Mouse (Mus musculus): ENCODE measurements around the gene Anp32e. TPM values are rescaled to one million over a fixed set of nuclear protein-coding genes. Genes with fewer than 3 reads are reported as not detected.

Gene Anp32e
- polyA plus RNA-seq, 2 experiments: 39.5 to 104 TPM

- H3K4me1 ChIP-seq (replicated peaks; ENCODE audit: control insufficient read depth in 2 of 2, insufficient read depth in 2 of 2, low read length in 1 of 2): peaks cover 10 to 18% of the 10 kb centered on the region in 2 experiments
- H3K9ac ChIP-seq (replicated peaks): no peak overlapping the region
- no peak overlapping the region for H3K4me3 ChIP-seq (ENCODE audit: insufficient read depth in 1 of 2, low read depth in 2 of 2, low read length in 2 of 2)
- no peak overlapping the region for H3K4me2 ChIP-seq (ENCODE audit: low read depth)
- H3K36me3 ChIP-seq (replicated peaks; ENCODE audit: control insufficient read depth, insufficient read depth, low read depth): no peaks in the 10 kb centered on the region
- 63% methylated on average over 4 of the region's 4 CpGs for WGBS (ENCODE audit: insufficient replicate concordance)
- no peak for ATAC-seq (ENCODE audit: insufficient read depth)
- H3K27ac ChIP-seq: no peak overlapping the region
- DNase-seq (ENCODE audit: low read depth in 3 of 3, low spot score in 3 of 3): no peak
- H3K9me3 ChIP-seq (ENCODE audit: control insufficient read depth, low read length): no peaks in the 10 kb centered on the region
- H3K27me3 ChIP-seq (ENCODE audit: control insufficient read depth, insufficient read depth, low read length): peaks cover 2% of the 10 kb centered on the region; the same call in 1 of the 2 replicates
- TF ChIP-seq CTCF (IDR thresholded peaks at IDR 0.05; ENCODE audit: low read depth) (no peak), EP300 (IDR thresholded peaks at IDR 0.05; ENCODE audit: low read depth) (no peak)
Observed at GRCm38 (mm10) chr3:95887596-95887995, 41.5 kb upstream of the Anp32e start.

GRCm38 (mm10) chr3:95889664-95890063 lies 39.4 kb upstream of the Anp32e start:
- TF ChIP-seq CTCF (IDR thresholded peaks at IDR 0.05; ENCODE audit: low read depth) (no peak), EP300 (IDR thresholded peaks at IDR 0.05; ENCODE audit: low read depth) (no peak)
- H3K4me2 ChIP-seq (ENCODE audit: low read depth): no peak overlapping the region
- peaks cover 11 to 22% of the 10 kb centered on the region in 2 experiments for H3K4me1 ChIP-seq (replicated peaks; ENCODE audit: control insufficient read depth in 2 of 2, insufficient read depth in 2 of 2, low read length in 1 of 2)
- 66% methylated on average over 3 of the region's 3 CpGs for WGBS (ENCODE audit: insufficient replicate concordance)
- H3K27ac ChIP-seq: no peak overlapping the region
- no peaks in the 10 kb centered on the region; the same call in 1 of the 2 replicates for H3K27me3 ChIP-seq (ENCODE audit: control insufficient read depth, insufficient read depth, low read length)
- DNase-seq (ENCODE audit: low read depth in 3 of 3, low spot score in 3 of 3) (no peak), ATAC-seq (ENCODE audit: insufficient read depth) (no peak)
- no peak overlapping the region for H3K4me3 ChIP-seq (ENCODE audit: insufficient read depth in 1 of 2, low read depth in 2 of 2, low read length in 2 of 2)
- H3K36me3 ChIP-seq (replicated peaks; ENCODE audit: control insufficient read depth, insufficient read depth, low read depth): no peaks in the 10 kb centered on the region
- no peaks in the 10 kb centered on the region for H3K9me3 ChIP-seq (ENCODE audit: control insufficient read depth, low read length)
- no peak overlapping the region for H3K9ac ChIP-seq (replicated peaks)

- no peaks in the 10 kb centered on the region for H3K36me3 ChIP-seq (replicated peaks; ENCODE audit: control insufficient read depth, insufficient read depth, low read depth)
- H3K4me3 ChIP-seq (ENCODE audit: insufficient read depth in 1 of 2, low read depth in 2 of 2, low read length in 2 of 2): peak within 1 kb of the TSS; percentile 6 to 32; a peak in 2 of 4 replicates
- WGBS (ENCODE audit: insufficient replicate concordance): 20% methylated on average over 12 of the region's 12 CpGs
- H3K9ac ChIP-seq (replicated peaks): peak within 1 kb of the TSS; percentile 1
- DNase-seq (ENCODE audit: low read depth in 3 of 3, low spot score in 3 of 3): no peak
- H3K9me3 ChIP-seq (ENCODE audit: control insufficient read depth, low read length): no peaks in the 10 kb centered on the region
- no peak for ATAC-seq (ENCODE audit: insufficient read depth)
- H3K27ac ChIP-seq: no peak within 1 kb of the TSS; the same call in none of the 2 replicates
- no peak for TF ChIP-seq CTCF (IDR thresholded peaks at IDR 0.05; ENCODE audit: low read depth)
- no peaks in the 10 kb centered on the region; the same call in 1 of the 2 replicates for H3K27me3 ChIP-seq (ENCODE audit: control insufficient read depth, insufficient read depth, low read length)
- H3K4me1 ChIP-seq (replicated peaks; ENCODE audit: control insufficient read depth in 2 of 2, insufficient read depth in 2 of 2, low read length in 1 of 2): peaks cover 15 to 29% of the 10 kb centered on the region in 2 experiments
- peak within 1 kb of the TSS; percentile 42 for H3K4me2 ChIP-seq (ENCODE audit: low read depth)
Observed at GRCm38 (mm10) chr3:95891211-95892065, 37.6 kb upstream of the Anp32e start, which contains the start of gene BC028528. Gene BC028528 (minus strand): TSS chr3:95892005.

- Histone ChIP-seq H3K4me1 (replicated peaks; ENCODE audit: control insufficient read depth in 2 of 2, insufficient read depth in 2 of 2, low read length in 1 of 2) (peaks cover 15 to 29% of the 10 kb centered on the region in 2 experiments), H3K9ac (replicated peaks) (no peak overlapping the region), H3K27ac (no peak overlapping the region), H3K36me3 (replicated peaks; ENCODE audit: control insufficient read depth, insufficient read depth, low read depth) (no peaks in the 10 kb centered on the region), H3K9me3 (ENCODE audit: control insufficient read depth, low read length) (no peaks in the 10 kb centered on the region), H3K27me3 (ENCODE audit: control insufficient read depth, insufficient read depth, low read length) (no peaks in the 10 kb centered on the region; the same call in 1 of the 2 replicates), H3K4me2 (ENCODE audit: low read depth) (peak overlapping the region; percentile 42), H3K4me3 (ENCODE audit: insufficient read depth in 1 of 2, low read depth in 2 of 2, low read length in 2 of 2) (no peak overlapping the region; a peak in 1 of 4 replicates)
- ATAC-seq (ENCODE audit: insufficient read depth) (no peak), DNase-seq (ENCODE audit: low read depth in 3 of 3, low spot score in 3 of 3) (no peak)
- 29% methylated on average over 11 of the region's 11 CpGs for WGBS (ENCODE audit: insufficient replicate concordance)
- TF ChIP-seq CTCF (IDR thresholded peaks at IDR 0.05; ENCODE audit: low read depth) (no peak), EP300 (IDR thresholded peaks at IDR 0.05; ENCODE audit: low read depth) (no peak)
Observed at GRCm38 (mm10) chr3:95892066-95893052, 36.7 kb upstream of the Anp32e start.
